Mouse (Mus musculus) embryonic facial prominence, embryonic 15.5 days (tissue): Measurements from ENCODE around the gene Cuedc1. TPM values are rescaled to one million over a fixed set of nuclear protein-coding genes. Genes with fewer than 3 reads are reported as not detected.
"Not testable (repeated sequence)": the region's sequence is repeated elsewhere in the genome, so short reads cannot be mapped to it uniquely, and the experiment has no call there.

Experiments
- ATAC-seq: fragments of 200-750 bp; cut with Nextera tagmentation; 2 replicates; pipeline ENCODE4 v1.8.0; 2017; ENCODE audit warnings: low read depth, moderate TSS enrichment; ENCODE audit not compliant: insufficient number of reproducible peaks, low FRiP score, low TSS enrichment
- H3K27ac ChIP-seq: fragments of 300-500 bp; sonication (generic); replicated peaks from 2 replicates; pipeline ENCODE4 v1.5.1; 2015; ENCODE audit warnings: mild to moderate bottlenecking, inconsistent platforms
- H3K27me3 ChIP-seq: fragments of 300-500 bp; sonication (generic); 2 replicates; pipeline ENCODE4 v1.6.1; 2015; ENCODE audit warnings: inconsistent platforms
- H3K36me3 ChIP-seq: fragments of 300-500 bp; sonication (generic); 2 replicates; pipeline ENCODE4 v1.6.1; 2015; ENCODE audit warnings: mild to moderate bottlenecking, inconsistent platforms
- H3K4me1 ChIP-seq: fragments of 300-500 bp; sonication (generic); 2 replicates; pipeline ENCODE4 v1.6.1; 2015; ENCODE audit warnings: inconsistent platforms
- H3K4me2 ChIP-seq: fragments of 300-500 bp; sonication (generic); replicated peaks from 2 replicates; pipeline ENCODE4 v1.6.1; 2015; ENCODE audit warnings: mild to moderate bottlenecking, inconsistent platforms
- H3K4me3 ChIP-seq: fragments of 300-500 bp; sonication (generic); replicated peaks from 2 replicates; pipeline ENCODE4 v1.5.1; 2015; ENCODE audit warnings: mild to moderate bottlenecking, inconsistent platforms
- H3K9ac ChIP-seq: fragments of 300-500 bp; sonication (generic); 2 replicates; pipeline ENCODE4 v1.6.1; 2015; ENCODE audit warnings: inconsistent platforms
- H3K9me3 ChIP-seq: fragments of 300-500 bp; sonication (generic); replicated peaks from 2 replicates; pipeline ENCODE4 v1.6.1; 2016; ENCODE audit warnings: inconsistent platforms
- WGBS: fragments of 180-500 bp; shearing (Covaris S2); methylation state at CpG from one replicate; pipeline ENCODE4 v1.1.7; 2015; 5-methylcytosine and 5-hydroxymethylcytosine counted together
- polyA plus RNA-seq: library from polyadenylated mRNA; unstranded; fragments of >200 nt; fragmentation: Nextera tagmentation; extraction: Ambion mirVana; gene quantifications from 2 replicates; pipeline ENCODE4 v1.2.1, GENCODE M21; 2015

Gene Cuedc1
- polyA plus RNA-seq, 1 experiment from 2014 or later = 38.7 TPM

DNA sequence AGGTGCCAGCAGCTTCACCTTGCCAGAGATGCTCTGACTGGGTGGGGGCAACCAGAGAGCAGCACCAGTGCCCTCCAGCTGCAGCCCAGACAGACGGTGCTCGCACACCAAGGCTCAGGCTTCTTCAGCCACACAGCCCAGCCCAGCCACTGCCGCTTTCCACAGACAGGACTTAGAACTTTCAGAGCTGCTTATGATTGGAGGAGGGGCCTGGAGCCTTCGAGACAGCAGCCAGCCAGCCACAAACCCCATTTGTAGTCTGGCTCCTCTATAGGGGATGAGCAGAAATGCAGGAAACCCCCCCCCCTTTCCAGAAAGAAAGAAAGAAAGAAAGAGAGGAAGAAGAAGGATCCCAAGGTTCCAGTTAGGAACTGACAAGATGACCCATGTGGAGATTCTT lies 94.7 kb downstream of the Cuedc1 start:
- no peak overlapping the region for H3K9ac ChIP-seq
- no peaks in the 10 kb centered on the region for H3K36me3 ChIP-seq
- 12% methylated on average over 4 of the region's 4 CpGs for WGBS
- peaks cover 54% of the 10 kb centered on the region for H3K4me1 ChIP-seq
- peaks cover 33% of the 10 kb centered on the region for H3K27me3 ChIP-seq
- H3K4me3 ChIP-seq = no peak overlapping the region; the same call in 1 of the 2 replicates
- 0 out of 2 replicates have a peak, but pooled peaks have one; percentile 31 for ATAC-seq
- no peak overlapping the region for H3K4me2 ChIP-seq
- H3K9me3 ChIP-seq = no peaks in the 10 kb centered on the region
- H3K27ac ChIP-seq = no peak overlapping the region

DNA sequence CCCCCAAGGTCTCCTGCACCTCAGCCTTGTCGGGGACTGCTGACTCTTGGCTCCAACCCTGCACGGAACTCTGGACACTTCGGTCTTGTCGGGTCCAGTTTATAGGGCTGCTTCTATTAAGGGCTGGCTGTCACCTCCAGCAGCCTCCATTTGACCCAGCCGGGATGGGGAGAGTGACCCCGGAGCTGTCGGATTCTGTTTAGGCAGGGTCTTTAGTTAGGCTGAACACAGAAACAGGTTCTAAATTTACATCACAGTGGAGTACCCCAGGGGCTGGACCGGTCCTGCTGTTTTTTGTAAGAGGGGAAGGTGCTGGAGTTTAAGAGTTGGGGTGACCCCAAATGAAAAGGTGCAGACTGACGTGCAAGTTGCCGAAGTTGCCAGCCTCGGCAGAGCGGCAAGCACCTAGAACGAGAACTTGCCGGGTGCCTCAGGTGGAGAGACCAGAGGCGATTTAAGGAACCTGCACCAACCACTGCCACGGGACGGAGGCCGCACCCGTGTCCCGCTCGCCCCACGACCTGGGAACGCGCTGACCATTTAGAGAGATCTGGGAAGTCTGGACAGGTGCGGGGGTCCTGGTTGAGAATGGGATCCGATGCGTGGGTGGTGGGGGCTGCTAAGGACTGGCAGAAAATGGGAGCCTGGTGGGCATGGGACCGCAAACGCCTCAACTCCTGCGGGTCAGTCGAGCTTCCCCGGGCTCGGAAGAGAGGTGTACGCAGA lies 95.4 kb downstream of the Cuedc1 start:
- Histone ChIP-seq H3K27me3 (peaks cover 33% of the 10 kb centered on the region), H3K4me1 (peaks cover 52% of the 10 kb centered on the region), H3K9ac (no peak overlapping the region), H3K27ac (no peak overlapping the region), H3K4me3 (peak overlapping the region; percentile 3; the same call in 1 of the 2 replicates), H3K4me2 (0 out of 2 replicates have a peak overlapping the region, but pooled peaks have one; percentile 2), H3K36me3 (no peaks in the 10 kb centered on the region), H3K9me3 (no peaks in the 10 kb centered on the region)
- WGBS = 13% methylated on average over 34 of the region's 34 CpGs
- ATAC-seq = no peak

DNA sequence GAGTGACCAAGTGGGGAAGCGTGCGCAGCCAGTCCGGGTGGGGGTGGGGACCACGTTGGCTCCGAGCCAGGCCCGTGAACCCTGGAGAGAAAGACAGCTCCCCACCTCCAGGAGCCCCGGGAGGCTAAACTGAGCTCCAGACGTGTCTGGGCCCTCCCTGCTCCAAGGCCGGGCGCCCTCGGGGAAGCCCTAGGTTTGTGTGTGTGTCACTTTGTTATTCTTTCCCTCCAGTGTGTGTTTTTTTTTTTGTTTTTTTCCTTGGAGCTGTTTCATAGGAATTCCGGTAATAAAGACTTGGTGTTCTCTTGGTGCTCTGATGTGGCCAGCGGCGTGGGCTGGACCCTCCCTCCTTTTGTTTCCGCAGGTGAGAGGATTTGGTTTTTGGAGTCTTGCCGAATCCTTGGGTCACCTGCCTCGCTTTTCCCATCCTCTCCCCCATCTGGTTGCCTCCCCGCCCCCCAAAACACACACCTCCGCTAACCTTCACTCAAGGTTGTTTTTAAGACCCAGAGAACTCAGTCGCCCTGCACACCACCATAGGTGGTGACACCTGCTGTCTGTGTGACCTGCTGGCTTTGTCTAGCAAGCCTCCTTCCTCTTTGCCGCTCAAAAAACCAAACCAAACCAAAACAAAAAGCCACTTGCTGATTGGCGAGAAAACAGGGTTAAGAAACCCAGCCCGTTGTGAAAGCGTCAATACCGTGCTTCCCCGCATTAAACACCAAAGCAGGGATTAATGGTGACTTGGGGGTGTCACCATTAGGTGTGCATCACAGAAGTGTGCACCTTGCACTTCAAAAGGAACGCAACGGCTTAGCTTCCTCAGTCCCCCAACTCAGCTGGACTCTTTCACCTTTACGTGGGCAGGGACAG lies 96.2 kb downstream of the Cuedc1 start:
- Histone ChIP-seq H3K9me3 (no peaks in the 10 kb centered on the region), H3K4me3 (peak overlapping the region; percentile 3; the same call in 1 of the 2 replicates), H3K4me2 (0 out of 2 replicates have a peak overlapping the region, but pooled peaks have one; percentile 2), H3K9ac (no peak overlapping the region), H3K27me3 (peaks cover 33% of the 10 kb centered on the region), H3K27ac (no peak overlapping the region), H3K36me3 (no peaks in the 10 kb centered on the region), H3K4me1 (peaks cover 48% of the 10 kb centered on the region)
- 11% methylated on average over 29 of the region's 29 CpGs for WGBS
- ATAC-seq = no peak

DNA sequence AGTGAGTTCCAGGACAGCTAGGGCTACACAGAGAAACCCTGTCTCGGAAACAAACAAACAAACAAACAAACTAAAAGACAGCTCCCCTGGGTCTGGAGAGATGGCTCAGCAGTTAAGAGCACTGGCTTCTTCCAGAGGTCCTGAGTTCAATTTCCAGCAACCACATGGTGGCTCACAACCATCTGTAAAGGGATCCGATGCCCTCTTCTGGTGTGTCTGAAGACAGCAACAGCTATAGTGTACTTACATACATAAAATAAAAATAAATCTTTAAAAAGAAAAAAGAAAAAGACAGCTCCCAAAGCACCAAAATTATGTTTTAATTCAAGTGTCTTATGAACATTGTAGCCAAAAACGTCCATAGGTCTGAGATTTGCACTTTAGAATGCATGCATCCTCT lies 97.8 kb downstream of the Cuedc1 start:
- H3K9me3 ChIP-seq, H3K27ac ChIP-seq, H3K4me3 ChIP-seq, ATAC-seq, H3K36me3 ChIP-seq, H3K9ac ChIP-seq, H3K4me2 ChIP-seq: not testable (repeated sequence)
- Histone ChIP-seq H3K4me1 (peaks cover 48% of the 10 kb centered on the region), H3K27me3 (peaks cover 33% of the 10 kb centered on the region)
- 85% methylated on average over 3 of the region's 3 CpGs for WGBS

DNA sequence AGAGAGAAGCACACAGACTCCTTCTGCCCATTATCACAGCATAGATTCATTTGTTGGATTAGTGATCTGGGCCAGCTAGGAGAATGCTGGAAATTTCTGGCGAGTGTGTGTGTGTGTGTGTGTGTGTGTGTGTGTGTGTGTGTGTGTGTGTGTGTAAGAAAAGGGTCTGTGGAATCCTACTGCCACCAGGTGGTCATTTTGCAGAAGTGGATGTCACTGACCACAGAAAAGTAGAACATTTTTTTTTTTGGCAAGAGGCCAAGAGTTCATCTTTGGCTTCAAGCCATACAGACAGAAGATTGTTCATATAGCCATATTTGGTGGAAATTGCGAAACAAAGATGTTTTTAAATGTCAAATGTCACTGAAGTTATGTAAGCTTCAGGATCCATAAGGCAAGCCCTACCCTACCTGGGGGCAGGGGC lies 99.3 kb downstream of the Cuedc1 start:
- WGBS = 2% methylated on average over 2 of the region's 2 CpGs

DNA sequence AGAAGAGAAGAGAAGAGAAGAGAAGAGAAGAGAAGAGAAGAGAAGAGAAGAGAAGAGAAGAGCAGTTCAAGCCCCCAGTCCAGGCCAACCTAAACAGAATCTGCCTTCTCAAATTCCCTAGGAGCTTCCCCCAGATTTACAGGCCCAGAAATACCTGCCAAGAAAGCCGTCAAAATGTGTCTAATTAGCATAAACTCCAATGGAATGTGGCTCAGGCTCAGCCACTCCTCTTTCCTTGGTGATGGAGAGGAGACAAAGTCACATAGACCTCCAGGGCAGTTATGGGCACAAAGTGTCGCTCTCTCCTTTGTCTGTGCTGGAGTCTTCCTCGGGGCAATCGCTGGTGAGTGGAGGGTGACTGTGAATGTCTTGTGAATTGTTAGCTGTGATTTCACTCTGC lies 100.4 kb downstream of the Cuedc1 start:
- WGBS = 25% methylated on average over 4 of the region's 4 CpGs

More for the DNA sequence above, 99.3 kb downstream of the Cuedc1 start:
- peaks cover 26% of the 10 kb centered on the region for H3K27me3 ChIP-seq
- H3K4me2 ChIP-seq = no peak overlapping the region
- no peak overlapping the region for H3K4me3 ChIP-seq
- no peak overlapping the region for H3K27ac ChIP-seq
- no peaks in the 10 kb centered on the region for H3K36me3 ChIP-seq
- no peak for ATAC-seq
- H3K4me1 ChIP-seq = peaks cover 36% of the 10 kb centered on the region
- no peaks in the 10 kb centered on the region for H3K9me3 ChIP-seq
- H3K9ac ChIP-seq = no peak overlapping the region

DNA sequence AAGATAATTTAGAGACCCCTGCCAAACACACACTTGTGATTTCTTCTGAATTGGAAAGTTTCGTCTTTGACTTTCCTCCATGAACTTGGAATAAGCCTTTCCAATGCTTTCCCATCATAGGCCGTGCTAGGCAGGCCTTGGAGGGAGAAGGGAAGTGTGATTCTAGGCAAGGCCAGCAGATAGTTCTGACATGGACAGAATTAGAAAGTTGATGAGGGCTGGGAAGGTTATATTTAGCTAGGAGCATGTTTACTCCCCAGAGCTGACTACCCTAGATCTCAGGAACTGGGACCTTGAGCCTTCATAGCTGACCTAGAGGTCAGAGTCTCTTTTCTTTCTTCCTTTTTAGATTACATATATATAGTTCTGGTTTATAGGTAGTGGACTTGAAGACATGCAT lies 103.3 kb downstream of the Cuedc1 start:
- WGBS = 75% methylated on average over 2 of the region's 2 CpGs

More for the DNA sequence above, 100.4 kb downstream of the Cuedc1 start:
- no peaks in the 10 kb centered on the region for H3K36me3 ChIP-seq
- peaks cover 29% of the 10 kb centered on the region for H3K4me1 ChIP-seq
- H3K4me2 ChIP-seq = no peak overlapping the region
- H3K9me3 ChIP-seq = no peaks in the 10 kb centered on the region
- ATAC-seq = no peak
- H3K27me3 ChIP-seq = peaks cover 16% of the 10 kb centered on the region
- H3K9ac ChIP-seq = no peak overlapping the region
- H3K27ac ChIP-seq = no peak overlapping the region
- no peak overlapping the region for H3K4me3 ChIP-seq

DNA sequence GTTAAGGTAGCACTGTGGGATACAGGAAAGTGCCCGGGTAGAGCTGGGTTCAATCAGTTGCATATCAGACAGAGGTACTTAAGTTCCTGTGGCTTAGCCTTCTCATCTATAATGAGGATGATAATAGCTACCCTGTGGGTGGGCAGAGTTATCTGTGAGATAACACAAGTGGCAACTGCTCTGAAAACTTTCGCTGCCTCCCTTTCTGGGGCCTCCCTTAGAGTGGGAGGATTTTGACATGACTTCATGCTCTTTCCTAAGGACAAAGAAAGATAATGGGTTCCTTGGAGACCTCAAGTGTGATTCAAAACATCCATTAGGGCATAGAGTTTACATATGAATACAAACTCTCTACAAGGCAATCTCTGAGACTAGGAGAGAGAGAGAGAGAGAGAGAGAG lies 104.2 kb downstream of the Cuedc1 start:
- whole genome bisulfite sequencing = 18% methylated on average over 2 of the region's 2 CpGs
- H3K27ac ChIP-seq = no peak overlapping the region
- no peak overlapping the region for H3K9ac ChIP-seq
- no peak for ATAC-seq
- no peaks in the 10 kb centered on the region for H3K36me3 ChIP-seq
- no peaks in the 10 kb centered on the region for H3K9me3 ChIP-seq
- H3K4me1 ChIP-seq = peaks cover 24% of the 10 kb centered on the region
- H3K4me3 ChIP-seq = no peak overlapping the region
- H3K4me2 ChIP-seq = no peak overlapping the region
- H3K27me3 ChIP-seq = no peaks in the 10 kb centered on the region

More for the DNA sequence above, 103.3 kb downstream of the Cuedc1 start:
- no peaks in the 10 kb centered on the region for H3K36me3 ChIP-seq
- no peak overlapping the region for H3K4me2 ChIP-seq
- ATAC-seq = no peak
- H3K27me3 ChIP-seq = peaks cover 2% of the 10 kb centered on the region; the same call in 1 of the 2 replicates
- no peak overlapping the region for H3K27ac ChIP-seq
- H3K4me3 ChIP-seq = no peak overlapping the region
- H3K9me3 ChIP-seq = no peaks in the 10 kb centered on the region
- H3K4me1 ChIP-seq = peaks cover 28% of the 10 kb centered on the region
- no peak overlapping the region for H3K9ac ChIP-seq

DNA sequence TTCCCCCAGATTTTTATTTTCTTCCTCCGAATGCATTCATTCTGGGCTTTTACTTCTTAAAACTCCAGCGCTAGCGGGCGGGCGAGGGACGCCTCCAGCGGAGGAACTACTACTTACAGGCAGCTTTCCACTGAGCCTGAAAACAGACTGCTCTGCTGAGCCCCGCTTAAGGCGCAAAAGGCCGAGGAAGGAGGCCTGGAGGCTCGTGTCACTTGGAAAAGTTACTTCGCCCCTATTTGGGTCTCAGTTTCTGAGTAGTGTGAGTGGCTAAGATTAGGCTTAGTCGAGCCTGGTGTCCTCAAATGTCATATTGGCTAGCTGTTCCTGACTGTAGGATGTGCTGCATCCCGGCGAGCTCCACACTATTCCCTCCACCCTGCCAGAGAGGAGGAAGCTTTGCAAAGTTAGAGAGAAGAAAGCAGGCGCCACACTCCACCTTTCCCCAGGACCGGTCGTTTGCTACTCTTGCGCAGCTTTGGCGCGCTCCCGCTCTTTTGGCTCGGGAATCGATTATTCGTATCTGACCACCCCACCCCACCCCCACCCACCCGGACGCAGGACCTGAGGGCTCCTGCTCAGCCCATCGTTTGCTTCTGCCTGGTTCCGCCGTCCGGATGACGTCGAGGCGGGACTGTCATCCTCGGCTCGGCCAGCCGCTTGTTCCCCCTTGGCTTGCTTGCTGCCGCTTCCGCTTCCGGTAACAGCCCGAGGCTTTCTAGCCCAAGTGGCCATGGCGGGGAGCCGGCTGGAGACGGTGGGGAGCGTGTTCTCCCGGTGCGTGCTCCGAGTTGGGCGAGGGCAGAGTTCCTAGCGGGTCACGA lies 106.1 kb downstream of the Cuedc1 start, which contains the start of gene Mrps23:
Gene Mrps23, plus strand, starts transcription at position 677 of the 821 bp plus-strand sequence.
- under 1% methylated on average over 51 of the region's 51 CpGs for WGBS
- peaks cover 9% of the 10 kb centered on the region for H3K36me3 ChIP-seq

DNA sequence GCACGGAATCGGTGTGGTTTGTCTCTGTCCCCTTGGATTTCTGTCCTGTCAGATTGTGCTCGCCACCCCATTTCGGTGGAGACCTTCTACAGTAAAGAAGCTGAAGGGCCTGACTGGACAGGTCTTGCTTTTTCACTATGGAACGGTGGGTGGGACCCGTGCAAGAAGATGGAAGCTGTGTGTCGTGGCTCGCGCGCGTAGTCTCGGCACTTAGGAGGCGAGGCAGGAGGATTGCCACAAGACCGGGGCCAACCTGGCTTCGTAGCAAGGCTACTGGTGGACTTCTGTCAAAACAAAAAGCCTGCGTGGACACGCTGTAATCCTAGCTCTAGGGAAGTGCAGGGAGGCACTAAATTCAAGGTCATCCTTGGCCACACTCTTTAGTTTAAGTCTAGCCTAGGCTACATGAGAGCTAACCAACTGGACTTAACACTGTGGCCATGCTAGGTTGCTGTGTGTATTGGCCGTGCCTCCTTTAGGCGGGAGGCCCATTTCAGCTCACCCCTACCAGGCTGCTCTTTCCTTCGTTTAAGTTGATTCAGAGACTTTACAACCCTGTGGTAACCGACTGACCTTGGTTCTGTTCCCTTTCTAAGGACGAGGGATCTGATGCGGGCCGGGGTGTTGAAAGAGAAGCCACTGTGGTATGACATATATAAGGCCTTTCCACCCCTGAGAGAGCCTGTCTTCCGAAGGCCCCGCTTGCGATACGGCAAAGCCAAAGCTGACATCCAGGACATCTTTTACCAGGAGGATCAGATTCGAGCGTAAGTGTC lies 106.9 kb downstream of the Cuedc1 start:
- peak overlapping the region; percentile 91 for H3K27ac ChIP-seq
- H3K9ac ChIP-seq = peak overlapping the region; percentile 71
- peak overlapping the region; percentile 74 for H3K4me3 ChIP-seq
- peak overlapping the region; percentile 78 for H3K4me2 ChIP-seq
- H3K27me3 ChIP-seq = no peaks in the 10 kb centered on the region
- peak; percentile 8; the same call in 1 of the 2 replicates for ATAC-seq
- H3K36me3 ChIP-seq = peaks cover 18% of the 10 kb centered on the region
- WGBS = 28% methylated on average over 30 of the region's 30 CpGs
- peaks cover 14% of the 10 kb centered on the region for H3K4me1 ChIP-seq
- H3K9me3 ChIP-seq = no peaks in the 10 kb centered on the region

More for the DNA sequence above, 106.1 kb downstream of the Cuedc1 start, which contains the start of gene Mrps23:
- H3K4me3 ChIP-seq = peak within 1 kb of the TSS; percentile 74
- no peaks in the 10 kb centered on the region for H3K27me3 ChIP-seq
- H3K4me2 ChIP-seq = peak within 1 kb of the TSS; percentile 78
- H3K9ac ChIP-seq = peak within 1 kb of the TSS; percentile 71
- no peaks in the 10 kb centered on the region for H3K9me3 ChIP-seq
- peak within 1 kb of the TSS; percentile 91 for H3K27ac ChIP-seq
- ATAC-seq = peak; percentile 93
- peaks cover 14% of the 10 kb centered on the region for H3K4me1 ChIP-seq
